Mouse (Mus musculus) lung, adult 2 months (tissue): ENCODE results near the gene Gtf2ird2. TPM values are rescaled to one million over a fixed set of nuclear protein-coding genes. Genes with fewer than 3 reads are reported as not detected.

Experiments
- DNase-seq: peaks from one replicate; pipeline ENCODE4 v3.0.0; 2022
- H3K4me1 ChIP-seq: fragments of 200-500 bp; 2 replicates; pipeline ENCODE4 v1.6.1; 2011; ENCODE audit warnings: low read length; ENCODE audit not compliant: control insufficient read depth, insufficient read depth
- H3K4me3 ChIP-seq: fragments of 200-500 bp; replicated peaks from 2 replicates; pipeline ENCODE3; 2011; ENCODE audit warnings: low read depth, mild to moderate bottlenecking, control low read depth, low read length; ENCODE audit errors: extremely low read depth
- CTCF ChIP-seq: fragments of 200-500 bp; IDR thresholded peaks from 2 replicates; pipeline ENCODE4 v1.5.1; 2011; ENCODE audit warnings: mild to moderate bottlenecking, low read length, control low read depth; ENCODE audit not compliant: insufficient read depth
- POLR2A ChIP-seq: fragments of 200-500 bp; IDR thresholded peaks from 2 replicates; pipeline ENCODE4 v1.6.1; 2011; ENCODE audit warnings: low read depth, mild to moderate bottlenecking, control low read depth, low read length, borderline replicate concordance; ENCODE audit errors: extremely low read depth
- WGBS: fragments of 180-500 bp; shearing (Covaris S2); methylation state at CpG from one replicate; pipeline ENCODE4 v1.1.7; 2018; 5-methylcytosine and 5-hydroxymethylcytosine counted together
- polyA plus RNA-seq: library from polyadenylated mRNA; depleted of rRNA; stranded (reverse); fragments of >200 nt; gene quantifications from 2 replicates; pipeline ENCODE4 v1.2.3, GENCODE M21; 2012

Gtf2ird2 gene
- polyA plus RNA-seq, 1 experiment: 5.4 TPM

DNA sequence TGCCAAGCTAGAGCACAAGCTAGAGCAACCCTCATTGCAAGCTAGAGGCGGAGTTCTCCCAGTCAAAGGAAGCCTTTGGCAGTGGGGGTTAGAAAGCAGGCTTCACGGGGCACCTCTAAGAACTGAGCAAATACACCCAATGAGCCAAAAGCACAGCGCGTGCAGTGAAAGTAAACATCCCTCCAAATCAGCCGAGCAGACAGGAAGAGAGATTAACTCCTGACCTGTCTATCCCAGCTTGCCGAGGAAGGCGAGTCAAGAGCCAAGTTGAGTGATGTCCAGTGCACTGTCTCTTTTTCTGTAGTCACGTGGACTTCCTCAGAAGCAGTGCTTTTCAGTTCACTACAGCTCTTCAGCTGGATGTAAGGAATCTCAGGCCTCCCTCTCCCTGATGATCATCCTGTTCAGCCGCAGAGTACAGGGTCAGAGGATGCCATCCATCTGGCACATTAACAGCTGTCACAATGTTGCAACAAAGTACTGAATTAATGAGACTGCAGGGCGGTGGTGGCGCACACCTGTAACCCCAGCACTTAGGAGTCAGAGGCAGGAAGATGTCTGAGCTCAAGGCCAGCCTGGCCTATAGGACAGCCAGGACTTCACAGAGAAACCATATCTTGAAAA is 26.2 kb downstream of the Gtf2ird2 start:
- no peak for TF ChIP-seq CTCF
- Histone ChIP-seq H3K4me3 (no peak overlapping the region), H3K4me1 (peaks cover 4% of the 10 kb centered on the region)
- 11% methylated on average over 11 of the region's 11 CpGs for WGBS
- peak; percentile 33 for DNase-seq

GRCm38 (mm10) chr5:134214021-134214806 is 30.4 kb downstream of the Gtf2ird2 start:
- peaks cover 4% of the 10 kb centered on the region for H3K4me1 ChIP-seq
- DNase-seq: no peak
- H3K4me3 ChIP-seq: no peak overlapping the region
- 42% methylated on average over 12 of the region's 12 CpGs for WGBS
- no peak for TF ChIP-seq CTCF
- no peak for TF ChIP-seq POLR2A

DNA sequence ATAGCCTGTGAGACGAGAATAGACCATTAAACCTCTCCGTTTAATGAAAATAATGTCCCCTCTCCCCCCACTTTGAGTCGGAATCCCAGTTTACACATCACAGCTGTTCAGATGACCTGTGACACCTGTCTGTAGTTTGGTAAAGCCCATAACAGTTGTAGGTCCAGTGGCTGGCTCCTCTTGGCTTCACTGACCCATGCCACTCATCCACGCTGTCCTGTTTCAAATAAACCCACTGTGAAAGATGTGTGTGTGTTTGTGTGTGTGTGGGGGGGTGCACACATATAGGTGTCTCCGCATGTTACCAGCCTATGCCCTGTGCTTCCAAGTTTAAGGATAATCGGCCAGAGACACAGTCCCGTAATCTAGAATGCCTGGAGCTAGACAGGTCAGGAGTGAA is 34.1 kb downstream of the Gtf2ird2 start:
- peaks cover 5% of the 10 kb centered on the region; the same call in 1 of the 2 replicates for H3K4me1 ChIP-seq
- TF ChIP-seq CTCF (no peak), POLR2A (no peak)
- no peak for DNase-seq
- 89% methylated on average over 7 of the region's 7 CpGs for WGBS
- H3K4me3 ChIP-seq: no peak overlapping the region

DNA sequence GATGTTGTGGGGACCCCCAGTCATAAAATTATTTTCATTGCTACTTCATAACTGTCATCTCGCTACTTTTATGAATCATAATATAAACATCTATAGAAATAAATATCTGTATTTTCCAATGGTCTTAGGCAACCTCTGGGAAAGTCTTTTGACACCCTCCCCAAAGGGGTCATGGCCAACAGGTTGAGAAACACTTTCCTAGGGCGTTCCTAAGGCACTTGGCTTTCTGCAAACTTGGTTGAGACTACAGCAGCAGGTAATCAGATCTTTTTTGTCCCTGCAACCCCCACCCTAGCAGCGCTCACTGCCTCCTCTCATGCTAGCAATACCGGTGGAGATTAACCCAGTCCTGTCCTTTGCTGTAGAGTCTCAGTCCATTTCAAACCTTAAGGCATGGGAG is 37.5 kb downstream of the Gtf2ird2 start:
- TF ChIP-seq CTCF (no peak), POLR2A (no peak)
- H3K4me3 ChIP-seq: no peak overlapping the region
- H3K4me1 ChIP-seq: peaks cover 5% of the 10 kb centered on the region; the same call in 1 of the 2 replicates
- WGBS: 48% methylated on average over 4 of the region's 4 CpGs
- no peak for DNase-seq

GRCm38 (mm10) chr5:134221708-134222150 is 37.9 kb downstream of the Gtf2ird2 start:
- Histone ChIP-seq H3K4me3 (peak overlapping the region; percentile 22), H3K4me1 (peaks cover 5% of the 10 kb centered on the region; the same call in 1 of the 2 replicates)
- TF ChIP-seq CTCF (no peak), POLR2A (no peak)
- 12% methylated on average over 36 of the region's 36 CpGs for whole genome bisulfite sequencing
- no peak for DNase-seq

DNA sequence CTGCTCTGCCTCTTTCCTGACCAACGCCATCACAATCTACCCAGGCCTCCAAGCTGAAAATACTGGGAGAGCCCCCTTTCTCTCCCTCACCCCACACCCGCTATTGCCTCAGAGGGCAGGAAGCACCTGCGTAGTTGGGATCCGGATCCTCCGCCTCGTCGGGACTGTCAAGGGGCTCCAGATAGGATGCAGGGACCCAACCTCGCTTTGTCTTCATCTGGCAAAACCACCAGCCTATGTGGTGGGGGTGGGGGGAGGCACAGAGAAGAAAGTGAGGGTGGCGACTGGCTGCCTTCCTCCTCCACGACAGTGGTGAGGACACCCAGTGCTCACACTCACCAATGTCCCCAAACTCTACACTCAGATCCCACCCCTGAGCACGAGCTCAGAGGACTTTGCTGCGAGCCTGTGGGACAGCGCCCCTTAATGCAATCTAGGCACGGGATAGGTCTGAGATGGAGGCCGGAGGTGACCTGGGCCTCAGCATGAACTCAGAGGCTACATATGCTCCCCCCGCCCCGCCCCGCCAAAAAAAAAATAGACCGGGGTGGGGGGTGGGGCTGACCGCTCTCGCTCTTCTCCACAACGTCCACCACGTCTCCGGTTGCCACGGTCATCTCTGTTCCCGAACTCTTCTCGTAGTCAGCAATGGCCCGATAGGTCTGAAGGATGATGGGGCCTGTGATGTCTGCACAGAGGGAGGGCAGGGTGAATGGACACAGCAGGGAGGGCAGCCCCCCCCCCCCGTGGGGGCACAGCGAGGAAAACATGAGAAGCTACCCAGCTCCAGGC is 41.5 kb downstream of the Gtf2ird2 start:
- Histone ChIP-seq H3K4me1 (peaks cover 12% of the 10 kb centered on the region), H3K4me3 (no peak overlapping the region)
- no peak for DNase-seq
- WGBS: 57% methylated on average over 30 of the region's 30 CpGs
- TF ChIP-seq POLR2A (no peak), CTCF (no peak)

- TF ChIP-seq CTCF (no peak), POLR2A (no peak)
- WGBS: 49% methylated on average over 12 of the region's 12 CpGs
- H3K4me3 ChIP-seq: no peak overlapping the region
- DNase-seq: no peak
- H3K4me1 ChIP-seq: peaks cover 8% of the 10 kb centered on the region
Measured at GRCm38 (mm10) chr5:134226946-134227345, 43.1 kb downstream of the Gtf2ird2 start.

GRCm38 (mm10) chr5:134227574-134228248 is 43.9 kb downstream of the Gtf2ird2 start:
- WGBS: 40% methylated on average over 11 of the region's 11 CpGs
- H3K4me1 ChIP-seq: peaks cover 15% of the 10 kb centered on the region
- DNase-seq: peak; percentile 41
- peak overlapping the region; percentile 22 for H3K4me3 ChIP-seq
- TF ChIP-seq CTCF (0 out of 2 replicates have a peak, but pooled peaks have one; percentile 21), POLR2A (no peak)

DNA sequence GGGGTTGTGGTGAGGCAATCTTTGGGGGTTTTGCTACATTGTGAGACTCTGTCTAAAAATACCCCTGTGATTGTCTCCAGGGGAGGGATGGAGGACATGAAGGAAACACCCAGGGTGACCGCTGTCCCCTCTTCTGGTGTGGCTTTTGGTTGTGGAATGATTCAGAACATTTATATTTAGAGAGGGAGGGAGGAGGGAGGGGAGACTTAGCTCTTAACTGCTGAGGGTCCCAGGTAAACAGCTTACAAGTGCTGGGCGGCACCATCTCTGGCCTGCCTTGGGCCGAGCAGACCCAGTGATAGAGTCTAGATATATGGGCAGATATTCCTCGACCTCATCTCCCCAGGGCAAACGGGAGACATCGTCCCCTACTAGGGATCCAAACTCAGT is 44.4 kb downstream of the Gtf2ird2 start:
- peak overlapping the region; percentile 25 for H3K4me3 ChIP-seq
- peak; percentile 44 for DNase-seq
- WGBS: 49% methylated on average over 6 of the region's 6 CpGs
- H3K4me1 ChIP-seq: peaks cover 18% of the 10 kb centered on the region
- TF ChIP-seq POLR2A (no peak), CTCF (no peak)
